Mouse (Mus musculus) kidney, postnatal 0 days (tissue): Measurements from ENCODE around the gene Olfr750. TPM values are rescaled to one million over a fixed set of nuclear protein-coding genes. Genes with fewer than 3 reads are reported as not detected.
"Not testable (repeated sequence)": the region's sequence is repeated elsewhere in the genome, so short reads cannot be mapped to it uniquely, and the experiment has no call there.

Experiments
- ATAC-seq: fragments of 200-750 bp; cut with Nextera tagmentation; replicated peaks from 2 replicates; pipeline ENCODE4 v1.8.0; 2017; ENCODE audit warnings: low read depth, moderate number of reproducible peaks, moderate TSS enrichment, moderate library complexity; ENCODE audit not compliant: low FRiP score
- DNase-seq: peaks from one replicate; pipeline ENCODE4 v3.0.0-alpha.2; 2016; ENCODE audit warnings: low spot score
- H3K27ac ChIP-seq: fragments of 300-500 bp; sonication (generic); 2 replicates; pipeline ENCODE4 v1.5.1; 2014; ENCODE audit warnings: mild to moderate bottlenecking
- H3K27me3 ChIP-seq: fragments of 300-500 bp; sonication (generic); 2 replicates; pipeline ENCODE4 v1.6.1; 2014; ENCODE audit warnings: low read length, mixed read lengths; ENCODE audit not compliant: insufficient read depth
- H3K36me3 ChIP-seq: fragments of 300-500 bp; sonication (generic); 2 replicates; pipeline ENCODE4 v1.6.1; 2014; ENCODE audit warnings: low read length, mixed read lengths; ENCODE audit not compliant: insufficient read depth
- H3K4me1 ChIP-seq: fragments of 300-500 bp; sonication (generic); replicated peaks from 2 replicates; pipeline ENCODE4 v1.6.1; 2014; ENCODE audit warnings: antibody characterized with exemption, low read length, mixed read lengths; ENCODE audit not compliant: insufficient read depth
- H3K4me2 ChIP-seq: fragments of 300-500 bp; sonication (generic); 2 replicates; pipeline ENCODE4 v1.6.1; 2014; ENCODE audit warnings: mild to moderate bottlenecking, low read length, moderate library complexity, mixed read lengths
- H3K4me3 ChIP-seq: fragments of 300-500 bp; sonication (generic); replicated peaks from 2 replicates; pipeline ENCODE4 v1.5.1; 2014; ENCODE audit warnings: low read depth, low read length
- H3K9ac ChIP-seq: fragments of 300-500 bp; sonication (generic); 2 replicates; pipeline ENCODE4 v1.6.1; 2014; ENCODE audit warnings: low read depth, low read length
- H3K9me3 ChIP-seq: fragments of 300-500 bp; sonication (generic); replicated peaks from 2 replicates; pipeline ENCODE4 v1.6.1; 2016; ENCODE audit warnings: low read length, inconsistent platforms, mixed read lengths
- CTCF ChIP-seq: IDR thresholded peaks from 2 replicates; pipeline ENCODE4 v1.5.1; 2016; ENCODE audit warnings: antibody characterized with exemption, low read depth, mild to moderate bottlenecking, moderate library complexity
- WGBS: fragments of 180-500 bp; shearing (Covaris S2); extraction: QIAGEN DNeasy Blood & Tissue Kit; methylation state at CpG from one replicate; pipeline ENCODE4 v1.1.7; 2014; 5-methylcytosine and 5-hydroxymethylcytosine counted together
- polyA plus RNA-seq: library from polyadenylated mRNA; unstranded; fragments of >200 nt; fragmentation: Nextera tagmentation; extraction: Ambion mirVana; gene quantifications from 2 replicates; pipeline ENCODE4 v1.2.1, GENCODE M21; 2015

Olfr750 gene
- polyA plus RNA-seq, 1 experiment from 2014 or later = not detected

GRCm38 (mm10) chr14:51103217-51103616, 29.0 kb upstream of the Olfr750 start:
- H3K9me3 ChIP-seq = no peaks in the 10 kb centered on the region
- no peak overlapping the region for H3K27ac ChIP-seq
- no peak overlapping the region for H3K9ac ChIP-seq
- H3K27me3 ChIP-seq = no peaks in the 10 kb centered on the region
- DNase-seq (peak; percentile 60), ATAC-seq (0 out of 2 replicates have a peak, but pooled peaks have one; percentile 17)
- no peaks in the 10 kb centered on the region for H3K4me1 ChIP-seq
- 56% methylated on average over 3 of the region's 3 CpGs for WGBS
- H3K36me3 ChIP-seq = no peaks in the 10 kb centered on the region
- peak; percentile 89 for TF ChIP-seq CTCF
- no peak overlapping the region for H3K4me3 ChIP-seq
- H3K4me2 ChIP-seq = no peak overlapping the region

- 75% methylated on average over 9 of the region's 9 CpGs for WGBS
- Histone ChIP-seq H3K9ac (no peak overlapping the region), H3K4me1 (no peaks in the 10 kb centered on the region)
Measured at GRCm38 (mm10) chr14:51101284-51101683, 27.0 kb upstream of the Olfr750 start.

GRCm38 (mm10) chr14:51098921-51099320, 24.7 kb upstream of the Olfr750 start:
- Histone ChIP-seq H3K27ac (no peak overlapping the region), H3K27me3 (no peaks in the 10 kb centered on the region), H3K9me3 (no peaks in the 10 kb centered on the region), H3K4me2 (no peak overlapping the region), H3K4me1 (no peaks in the 10 kb centered on the region), H3K9ac (no peak overlapping the region), H3K36me3 (no peaks in the 10 kb centered on the region), H3K4me3 (no peak overlapping the region)
- DNase-seq (no peak), ATAC-seq (no peak)
- no peak for TF ChIP-seq CTCF
- WGBS = 91% methylated on average over 11 of the region's 11 CpGs

More at GRCm38 (mm10) chr14:51101284-51101683, 27.0 kb upstream of the Olfr750 start:
- Histone ChIP-seq H3K36me3 (no peaks in the 10 kb centered on the region), H3K4me2 (no peak overlapping the region), H3K4me3 (no peak overlapping the region), H3K9me3 (no peaks in the 10 kb centered on the region), H3K27ac (no peak overlapping the region), H3K27me3 (no peaks in the 10 kb centered on the region)
- DNase-seq (no peak), ATAC-seq (no peak)
- TF ChIP-seq CTCF = no peak

- not testable (repeated sequence) for H3K4me1 ChIP-seq, H3K27ac ChIP-seq, H3K27me3 ChIP-seq, H3K9ac ChIP-seq, H3K9me3 ChIP-seq, H3K36me3 ChIP-seq, H3K4me2 ChIP-seq, H3K4me3 ChIP-seq
- 24% methylated on average over 1 of the region's 1 CpGs for WGBS
- 0 out of 2 replicates have a peak, but pooled peaks have one; percentile 52 for ATAC-seq
- peak; percentile 75 for TF ChIP-seq CTCF
- peak; percentile 55 for DNase-seq
Measured at GRCm38 (mm10) chr14:51098300-51098699, 24.1 kb upstream of the Olfr750 start.

GRCm38 (mm10) chr14:51095736-51096524, 21.7 kb upstream of the Olfr750 start:
- no peak overlapping the region for H3K4me2 ChIP-seq
- no peak overlapping the region for H3K4me3 ChIP-seq
- DNase-seq (peak; percentile 34), ATAC-seq (no peak)
- no peaks in the 10 kb centered on the region for H3K9me3 ChIP-seq
- no peaks in the 10 kb centered on the region for H3K27me3 ChIP-seq
- 38% methylated on average over 9 of the region's 9 CpGs for WGBS
- H3K9ac ChIP-seq = no peak overlapping the region
- no peak for TF ChIP-seq CTCF
- H3K27ac ChIP-seq = no peak overlapping the region
- H3K4me1 ChIP-seq = no peaks in the 10 kb centered on the region
- H3K36me3 ChIP-seq = no peaks in the 10 kb centered on the region

- Histone ChIP-seq H3K36me3 (no peaks in the 10 kb centered on the region), H3K9me3 (no peaks in the 10 kb centered on the region), H3K4me1 (no peaks in the 10 kb centered on the region), H3K4me3 (no peak overlapping the region), H3K27ac (no peak overlapping the region), H3K9ac (no peak overlapping the region), H3K4me2 (no peak overlapping the region), H3K27me3 (no peaks in the 10 kb centered on the region)
- ATAC-seq (no peak), DNase-seq (no peak)
- 77% methylated on average over 9 of the region's 9 CpGs for WGBS
- TF ChIP-seq CTCF = no peak
Measured at GRCm38 (mm10) chr14:51094921-51095320, 20.7 kb upstream of the Olfr750 start.
